Mouse (Mus musculus) embryonic facial prominence, embryonic 11.5 days (tissue): ENCODE measurements at regions not wholly inside any gene's neighbourhood (a gene's known extent, or its start where the extent isn't known, plus 50 kb on each side); places are given as distances from the start of the nearest gene placed in this dataset.
A peak's percentile ranks its signal among the peaks of the same experiment; 100 is the strongest.

ENCODE experiments used
- ATAC-seq: fragments of 200-750 bp; cut with Nextera tagmentation; replicated peaks from 2 replicates; pipeline ENCODE4 v1.8.0; 2017; ENCODE audit warnings: low read depth; ENCODE audit not compliant: insufficient number of reproducible peaks, low FRiP score, low TSS enrichment
- DNase-seq: peaks from one replicate; pipeline ENCODE4 v3.0.0-alpha.2; 2015; ENCODE audit warnings: low spot score
- H3K27ac ChIP-seq: fragments of 300-500 bp; sonication (generic); replicated peaks from 2 replicates; pipeline ENCODE4 v1.5.1; 2014; ENCODE audit warnings: mild to moderate bottlenecking, low read depth, low read length, control low read depth
- H3K27me3 ChIP-seq: fragments of 300-500 bp; sonication (generic); 2 replicates; pipeline ENCODE4 v1.6.1; 2014; ENCODE audit warnings: mild to moderate bottlenecking, low read length, moderate library complexity, mixed read lengths; ENCODE audit not compliant: control insufficient read depth, insufficient read depth
- H3K36me3 ChIP-seq: fragments of 300-500 bp; sonication (generic); replicated peaks from 2 replicates; pipeline ENCODE4 v1.6.1; 2014; ENCODE audit warnings: low read depth, mild to moderate bottlenecking, low read length, moderate library complexity, mixed read lengths; ENCODE audit not compliant: control insufficient read depth, insufficient read depth
- H3K4me1 ChIP-seq: fragments of 300-500 bp; sonication (generic); 2 replicates; pipeline ENCODE4 v1.6.1; 2014; ENCODE audit warnings: low read length, mixed read lengths; ENCODE audit not compliant: control insufficient read depth, insufficient read depth
- H3K4me2 ChIP-seq: fragments of 300-500 bp; sonication (generic); 2 replicates; pipeline ENCODE4 v1.6.1; 2014; ENCODE audit warnings: low read depth, mild to moderate bottlenecking, control low read depth, low read length, moderate library complexity
- H3K4me3 ChIP-seq: fragments of 300-500 bp; sonication (generic); 2 replicates; pipeline ENCODE4 v1.5.1; 2014; ENCODE audit warnings: low read depth, low read length, control low read depth
- H3K9ac ChIP-seq: fragments of 300-500 bp; sonication (generic); replicated peaks from 2 replicates; pipeline ENCODE4 v1.6.1; 2014; ENCODE audit warnings: mild to moderate bottlenecking, control low read depth, low read length
- H3K9me3 ChIP-seq: fragments of 300-500 bp; sonication (generic); replicated peaks from 2 replicates; pipeline ENCODE4 v1.6.1; 2016; ENCODE audit warnings: mild to moderate bottlenecking, low read length, inconsistent platforms, mixed read lengths; ENCODE audit not compliant: control insufficient read depth
- WGBS: fragments of 180-500 bp; shearing (Covaris S2); extraction: QIAGEN DNeasy Blood & Tissue Kit; methylation state at CpG from one replicate; pipeline ENCODE4 v1.1.7; 2014; 5-methylcytosine and 5-hydroxymethylcytosine counted together

- no peaks in the 10 kb centered on the region for H3K9me3 ChIP-seq
- H3K4me1 ChIP-seq = no peaks in the 10 kb centered on the region
- no peaks in the 10 kb centered on the region for H3K36me3 ChIP-seq
- WGBS = 89% methylated on average over 14 of the region's 14 CpGs
- H3K9ac ChIP-seq = no peak overlapping the region
- no peak overlapping the region for H3K27ac ChIP-seq
- ATAC-seq (no peak), DNase-seq (no peak)
- no peaks in the 10 kb centered on the region for H3K27me3 ChIP-seq
- H3K4me3 ChIP-seq = no peak overlapping the region
- H3K4me2 ChIP-seq = no peak overlapping the region
These were observed 868.5 kb upstream of the Car8 start for GRCm38 (mm10) chr4:9107295-9107694.

- WGBS = 90% methylated on average over 9 of the region's 9 CpGs
- H3K36me3 ChIP-seq = no peaks in the 10 kb centered on the region
- no peak for DNase-seq
- H3K4me1 ChIP-seq = no peaks in the 10 kb centered on the region
- H3K9ac ChIP-seq = no peak overlapping the region
- no peaks in the 10 kb centered on the region for H3K9me3 ChIP-seq
- no peak for ATAC-seq
- H3K4me3 ChIP-seq = no peak overlapping the region
- no peak overlapping the region for H3K4me2 ChIP-seq
- no peaks in the 10 kb centered on the region for H3K27me3 ChIP-seq
- no peak overlapping the region for H3K27ac ChIP-seq
These were observed 867.9 kb upstream of the Car8 start for GRCm38 (mm10) chr4:9106778-9107177.

- H3K36me3 ChIP-seq = no peaks in the 10 kb centered on the region
- H3K4me2 ChIP-seq = no peak overlapping the region
- DNase-seq = no peak
- H3K27ac ChIP-seq = no peak overlapping the region
- no peak overlapping the region for H3K4me3 ChIP-seq
- WGBS = 68% methylated on average over 6 of the region's 6 CpGs
- no peak overlapping the region for H3K9ac ChIP-seq
- no peaks in the 10 kb centered on the region for H3K9me3 ChIP-seq
- H3K4me1 ChIP-seq = no peaks in the 10 kb centered on the region
- H3K27me3 ChIP-seq = no peaks in the 10 kb centered on the region
- ATAC-seq = no peak
These were observed 865.8 kb upstream of the Car8 start for GRCm38 (mm10) chr4:9104657-9105056.

- no peak for DNase-seq
- Histone ChIP-seq H3K4me3 (no peak overlapping the region), H3K4me1 (no peaks in the 10 kb centered on the region), H3K9ac (no peak overlapping the region), H3K36me3 (no peaks in the 10 kb centered on the region), H3K9me3 (no peaks in the 10 kb centered on the region), H3K4me2 (no peak overlapping the region), H3K27me3 (no peaks in the 10 kb centered on the region), H3K27ac (no peak overlapping the region)
- no peak for ATAC-seq
- 83% methylated on average over 8 of the region's 8 CpGs for WGBS
These were observed 865.1 kb upstream of the Car8 start for GRCm38 (mm10) chr4:9103958-9104357.

- H3K4me2 ChIP-seq = 0 out of 2 replicates have a peak overlapping the region, but pooled peaks have one; percentile 7
- H3K4me1 ChIP-seq = peaks cover 4% of the 10 kb centered on the region
- H3K9me3 ChIP-seq = no peaks in the 10 kb centered on the region
- H3K27me3 ChIP-seq = no peaks in the 10 kb centered on the region
- peak; percentile 42; the same call in 1 of the 2 replicates for ATAC-seq
- no peak overlapping the region for H3K4me3 ChIP-seq
- DNase-seq = peak; percentile 96
- no peaks in the 10 kb centered on the region for H3K36me3 ChIP-seq
- no peak overlapping the region for H3K27ac ChIP-seq
- 26% methylated on average over 24 of the region's 24 CpGs for WGBS
- no peak overlapping the region for H3K9ac ChIP-seq
These were observed 858.2 kb upstream of the Car8 start for GRCm38 (mm10) chr4:9096809-9097700.

- ATAC-seq = peak; percentile 42; the same call in 1 of the 2 replicates
- Histone ChIP-seq H3K4me2 (no peak overlapping the region), H3K9me3 (no peaks in the 10 kb centered on the region), H3K9ac (no peak overlapping the region), H3K27me3 (no peaks in the 10 kb centered on the region), H3K4me1 (peaks cover 4% of the 10 kb centered on the region), H3K4me3 (no peak overlapping the region), H3K27ac (no peak overlapping the region), H3K36me3 (no peaks in the 10 kb centered on the region)
- no peak for DNase-seq
- 90% methylated on average over 2 of the region's 2 CpGs for whole genome bisulfite sequencing
These were observed 857.4 kb upstream of the Car8 start for GRCm38 (mm10) chr4:9096274-9096673.

GRCm38 (mm10) chr4:9095646-9096045 lies 856.8 kb upstream of the Car8 start:
- H3K27ac ChIP-seq = no peak overlapping the region
- H3K36me3 ChIP-seq = no peaks in the 10 kb centered on the region
- no peak overlapping the region for H3K4me2 ChIP-seq
- ATAC-seq (no peak), DNase-seq (peak; percentile 60)
- 38% methylated on average over 7 of the region's 7 CpGs for WGBS
- H3K9me3 ChIP-seq = no peaks in the 10 kb centered on the region
- H3K9ac ChIP-seq = no peak overlapping the region
- no peak overlapping the region for H3K4me3 ChIP-seq
- H3K27me3 ChIP-seq = no peaks in the 10 kb centered on the region
- peaks cover 4% of the 10 kb centered on the region for H3K4me1 ChIP-seq

GRCm38 (mm10) chr4:9094522-9094921 lies 855.7 kb upstream of the Car8 start:
- Histone ChIP-seq H3K4me3 (no peak overlapping the region), H3K36me3 (no peaks in the 10 kb centered on the region), H3K27me3 (no peaks in the 10 kb centered on the region), H3K4me1 (peaks cover 4% of the 10 kb centered on the region), H3K9ac (0 out of 2 replicates have a peak overlapping the region, but pooled peaks have one; percentile 23), H3K4me2 (no peak overlapping the region), H3K9me3 (no peaks in the 10 kb centered on the region), H3K27ac (no peak overlapping the region)
- no peak for ATAC-seq
- 16% methylated on average over 10 of the region's 10 CpGs for WGBS
- no peak for DNase-seq
